Mouse (Mus musculus): ENCODE measurements around the gene Mpl. TPM values are rescaled to one million over a fixed set of nuclear protein-coding genes. Genes with fewer than 3 reads are reported as not detected.

Gene Mpl
- polyA plus RNA-seq, 1 experiment from 2014 or later = 0.64 TPM

DNA sequence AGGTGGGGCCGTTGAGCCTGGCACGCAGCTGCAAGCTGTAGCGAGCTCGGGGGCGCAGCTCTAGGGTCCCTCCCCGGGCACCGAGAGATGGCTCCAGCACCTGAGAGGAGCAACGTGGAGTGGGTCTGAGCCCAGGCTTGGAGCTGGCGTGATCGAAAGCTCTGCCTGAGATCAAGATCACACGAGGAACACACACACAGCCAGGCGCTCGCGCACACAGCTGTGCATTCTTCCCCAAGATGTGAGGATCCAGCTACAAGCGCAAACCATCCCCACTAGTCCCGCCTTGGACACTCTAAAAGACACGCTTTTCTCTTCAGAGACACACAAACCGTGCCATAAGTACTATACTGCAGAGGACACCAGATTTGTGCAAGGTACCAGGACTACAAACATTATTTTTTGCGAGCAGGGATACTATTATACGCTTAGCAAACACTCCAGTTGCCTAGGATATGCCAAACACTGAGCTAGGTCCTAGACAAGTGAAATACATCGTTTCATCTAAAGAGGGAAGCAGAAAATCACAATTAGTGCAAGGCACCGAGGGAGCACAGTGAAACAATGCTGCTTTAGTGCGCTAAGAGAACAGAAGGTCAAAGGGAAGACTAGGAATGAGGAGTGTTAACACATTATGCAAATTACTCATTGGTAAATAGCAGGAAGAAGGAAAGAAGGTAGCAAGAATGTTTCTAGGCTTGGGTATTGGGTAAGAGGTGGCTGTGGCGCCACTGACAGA is 10.7 kb downstream of the Mpl start:
- 29% methylated on average over 24 of the region's 24 CpGs for WGBS
- Histone ChIP-seq H3K27me3 (no peaks in the 10 kb centered on the region), H3K4me1 (peaks cover 6% of the 10 kb centered on the region), H3K4me3 (peak overlapping the region; percentile 37), H3K36me3 (no peaks in the 10 kb centered on the region), H3K27ac (no peak overlapping the region), H3K9me3 (no peaks in the 10 kb centered on the region), H3K9ac (peak overlapping the region; percentile 41), H3K4me2 (replicated peaks) (peak overlapping the region; percentile 65)
- peak; percentile 25; the same call in 1 of the 2 replicates for ATAC-seq (ENCODE audit: insufficient number of reproducible peaks, insufficient read depth, low FRiP score, low TSS enrichment)

DNA sequence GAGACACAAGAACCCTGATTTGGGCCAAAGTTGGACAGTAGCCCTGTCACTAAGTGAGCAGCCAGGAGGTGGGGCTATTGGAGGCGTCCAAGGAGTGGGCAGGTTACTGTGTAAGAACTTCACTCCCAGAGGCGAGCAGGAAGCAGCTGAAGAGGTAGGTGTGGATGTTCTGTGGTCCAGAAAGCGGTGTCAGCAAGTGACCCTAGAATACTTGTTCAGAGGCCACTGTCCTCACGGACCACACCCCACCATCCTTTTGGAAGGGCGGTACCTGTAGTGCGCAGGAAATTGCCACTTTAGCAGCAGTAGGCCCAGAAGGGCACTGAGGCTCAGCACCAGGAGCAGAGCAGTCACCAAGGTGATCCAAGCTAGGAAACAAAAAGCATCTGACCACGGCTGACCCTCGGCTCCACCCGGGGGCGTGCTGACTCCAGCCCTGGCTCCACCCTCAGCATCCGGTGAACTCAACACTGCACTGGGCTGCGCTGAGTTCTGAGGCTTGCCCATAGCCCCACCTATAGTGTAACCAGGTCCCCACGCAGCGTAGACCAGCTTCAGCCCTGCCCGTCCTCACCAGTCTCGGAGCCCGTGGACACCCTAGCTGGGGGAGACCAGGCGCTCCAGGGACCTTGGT is 11.4 kb downstream of the Mpl start:
- H3K36me3 ChIP-seq = no peaks in the 10 kb centered on the region
- H3K9me3 ChIP-seq = no peaks in the 10 kb centered on the region
- peak overlapping the region; percentile 41 for H3K9ac ChIP-seq
- H3K4me3 ChIP-seq = peak overlapping the region; percentile 37
- 15% methylated on average over 18 of the region's 18 CpGs for WGBS
- H3K27ac ChIP-seq = no peak overlapping the region
- H3K4me2 ChIP-seq (replicated peaks) = peak overlapping the region; percentile 65
- H3K27me3 ChIP-seq = no peaks in the 10 kb centered on the region
- peak; percentile 85 for ATAC-seq (ENCODE audit: insufficient number of reproducible peaks, insufficient read depth, low FRiP score, low TSS enrichment)
- peaks cover 6% of the 10 kb centered on the region for H3K4me1 ChIP-seq

DNA sequence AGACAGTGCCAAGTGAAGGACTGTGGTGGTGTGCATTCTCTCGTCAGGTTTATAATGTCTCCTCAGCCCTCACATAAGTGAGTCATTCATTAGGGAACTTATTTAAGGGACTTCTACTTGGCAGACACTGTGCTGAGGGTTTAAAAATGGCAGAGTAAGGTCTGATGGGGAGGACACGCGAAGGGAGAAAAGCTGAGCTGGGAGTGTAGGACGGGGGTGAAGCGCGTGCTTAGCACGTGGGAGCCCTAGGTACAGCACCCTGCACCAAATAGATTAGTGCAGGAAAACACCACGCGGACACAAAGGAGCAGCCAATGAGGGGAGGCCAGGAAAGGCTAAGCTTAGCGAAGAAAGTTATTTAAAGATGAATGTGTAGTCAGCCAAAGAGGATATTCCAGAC is 12.2 kb downstream of the Mpl start:
- Histone ChIP-seq H3K4me1 (peaks cover 6% of the 10 kb centered on the region), H3K9me3 (no peaks in the 10 kb centered on the region), H3K4me3 (no peak overlapping the region), H3K4me2 (replicated peaks) (no peak overlapping the region), H3K36me3 (no peaks in the 10 kb centered on the region), H3K27ac (no peak overlapping the region), H3K9ac (no peak overlapping the region), H3K27me3 (no peaks in the 10 kb centered on the region)
- no peak for ATAC-seq (ENCODE audit: insufficient number of reproducible peaks, insufficient read depth, low FRiP score, low TSS enrichment)
- 86% methylated on average over 10 of the region's 10 CpGs for whole genome bisulfite sequencing

DNA sequence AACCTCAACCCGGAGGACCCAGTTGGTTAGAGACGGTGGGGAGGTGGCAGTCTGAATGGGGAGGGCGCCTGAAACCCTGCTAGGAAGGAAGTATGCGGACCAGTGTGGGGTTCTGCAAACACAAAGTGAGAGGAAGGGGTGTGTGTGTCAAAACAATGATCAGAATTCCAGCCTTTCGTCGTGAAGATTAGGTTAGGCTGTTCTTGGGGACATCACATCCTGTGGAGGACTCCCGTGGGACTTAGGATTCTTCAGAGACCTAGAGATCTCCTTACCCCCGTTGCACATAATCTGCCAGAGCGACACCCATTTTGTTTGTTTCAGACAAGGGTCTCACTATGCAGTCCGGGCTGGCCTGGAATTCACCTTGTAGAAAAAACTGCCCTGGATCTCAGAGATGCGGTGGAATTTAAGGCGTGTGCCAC is 19.5 kb downstream of the Mpl start:
- Histone ChIP-seq H3K4me2 (replicated peaks) (peak overlapping the region; percentile 95), H3K27ac (peak overlapping the region; percentile 90), H3K4me3 (peak overlapping the region; percentile 76), H3K36me3 (peaks cover 28% of the 10 kb centered on the region), H3K9ac (peak overlapping the region; percentile 63), H3K4me1 (peaks cover 30% of the 10 kb centered on the region), H3K27me3 (no peaks in the 10 kb centered on the region), H3K9me3 (no peaks in the 10 kb centered on the region)
- no peak for ATAC-seq (ENCODE audit: insufficient number of reproducible peaks, insufficient read depth, low FRiP score, low TSS enrichment)
- WGBS = 6% methylated on average over 12 of the region's 12 CpGs

DNA sequence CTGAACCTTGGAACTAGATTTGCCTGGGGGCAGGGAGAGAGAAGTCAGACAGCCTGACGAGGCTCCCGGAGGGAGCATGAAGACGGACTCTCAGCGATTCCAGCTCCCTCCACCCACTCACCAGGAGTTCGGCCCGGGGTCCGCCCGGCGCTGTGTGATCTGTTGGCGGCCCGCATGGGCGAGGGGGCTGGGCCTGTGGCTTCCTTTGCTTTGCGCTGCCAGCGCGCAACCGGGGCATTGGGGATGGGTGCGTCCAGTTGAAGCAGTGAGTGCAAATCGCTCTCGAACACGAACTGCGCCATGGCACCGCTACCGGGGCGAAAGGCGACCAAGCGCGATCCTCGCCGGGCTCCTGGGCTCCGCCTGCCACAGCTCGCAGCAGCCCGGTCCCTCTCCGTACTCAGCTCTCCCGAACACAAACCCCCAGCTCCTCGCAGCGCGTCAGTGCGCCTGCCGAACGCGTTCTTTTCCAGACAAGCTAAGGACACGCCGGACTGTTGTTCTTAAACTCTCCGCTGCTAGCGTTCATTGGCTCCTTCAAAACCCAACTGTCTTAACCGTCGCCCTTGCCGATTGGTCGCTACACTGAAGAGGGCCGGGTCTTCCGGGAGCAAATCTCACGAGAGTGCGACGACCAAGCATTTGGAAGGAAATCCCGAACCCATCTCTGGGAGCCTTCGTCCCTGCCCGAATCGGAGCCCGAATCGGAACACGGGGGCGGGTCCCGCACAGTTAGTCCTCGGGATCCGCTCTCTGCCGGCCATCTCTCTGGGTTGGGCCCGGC is 20.3 kb downstream of the Mpl start, which contains the start of gene Cdc20:
Gene Cdc20 (minus strand): TSS at position 533 of the 784 bp plus-strand sequence.
- Histone ChIP-seq H3K27ac (peak within 1 kb of the TSS; percentile 90), H3K9me3 (no peaks in the 10 kb centered on the region), H3K4me2 (replicated peaks) (peak within 1 kb of the TSS; percentile 95), H3K4me3 (peak within 1 kb of the TSS; percentile 76), H3K36me3 (peaks cover 37% of the 10 kb centered on the region), H3K9ac (peak within 1 kb of the TSS; percentile 83), H3K4me1 (peaks cover 30% of the 10 kb centered on the region), H3K27me3 (no peaks in the 10 kb centered on the region)
- peak; percentile 94 for ATAC-seq (ENCODE audit: insufficient number of reproducible peaks, insufficient read depth, low FRiP score, low TSS enrichment)
- under 1% methylated on average over 67 of the region's 67 CpGs for WGBS

DNA sequence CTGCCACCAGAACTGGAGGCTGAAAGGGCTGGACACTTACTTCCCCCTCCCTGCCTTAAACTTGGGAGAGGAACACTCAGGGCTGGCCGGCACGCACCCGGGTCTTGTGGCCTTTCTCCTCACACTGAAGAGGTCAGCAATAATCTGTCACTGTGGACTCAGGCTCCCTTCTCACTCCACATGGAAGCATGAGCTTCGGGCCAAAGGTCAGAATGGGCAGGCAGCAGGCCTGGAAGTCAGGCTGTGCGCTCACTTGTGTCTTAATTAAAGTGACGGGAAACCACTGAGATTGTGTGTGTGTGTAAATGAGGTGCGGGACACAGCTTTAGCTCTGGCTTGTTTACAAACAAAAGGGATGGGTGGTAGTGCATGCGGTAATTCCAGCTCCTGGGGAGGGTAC is 25.0 kb downstream of the Mpl start:
- ATAC-seq (ENCODE audit: insufficient number of reproducible peaks, insufficient read depth, low FRiP score, low TSS enrichment) = no peak
- Histone ChIP-seq H3K4me1 (peaks cover 45% of the 10 kb centered on the region), H3K27me3 (no peaks in the 10 kb centered on the region), H3K27ac (no peak overlapping the region), H3K9ac (peak overlapping the region; percentile 15; the same call in 1 of the 2 replicates), H3K4me3 (no peak overlapping the region), H3K4me2 (replicated peaks) (no peak overlapping the region), H3K36me3 (peaks cover 48% of the 10 kb centered on the region), H3K9me3 (no peaks in the 10 kb centered on the region)
- 82% methylated on average over 8 of the region's 8 CpGs for WGBS

DNA sequence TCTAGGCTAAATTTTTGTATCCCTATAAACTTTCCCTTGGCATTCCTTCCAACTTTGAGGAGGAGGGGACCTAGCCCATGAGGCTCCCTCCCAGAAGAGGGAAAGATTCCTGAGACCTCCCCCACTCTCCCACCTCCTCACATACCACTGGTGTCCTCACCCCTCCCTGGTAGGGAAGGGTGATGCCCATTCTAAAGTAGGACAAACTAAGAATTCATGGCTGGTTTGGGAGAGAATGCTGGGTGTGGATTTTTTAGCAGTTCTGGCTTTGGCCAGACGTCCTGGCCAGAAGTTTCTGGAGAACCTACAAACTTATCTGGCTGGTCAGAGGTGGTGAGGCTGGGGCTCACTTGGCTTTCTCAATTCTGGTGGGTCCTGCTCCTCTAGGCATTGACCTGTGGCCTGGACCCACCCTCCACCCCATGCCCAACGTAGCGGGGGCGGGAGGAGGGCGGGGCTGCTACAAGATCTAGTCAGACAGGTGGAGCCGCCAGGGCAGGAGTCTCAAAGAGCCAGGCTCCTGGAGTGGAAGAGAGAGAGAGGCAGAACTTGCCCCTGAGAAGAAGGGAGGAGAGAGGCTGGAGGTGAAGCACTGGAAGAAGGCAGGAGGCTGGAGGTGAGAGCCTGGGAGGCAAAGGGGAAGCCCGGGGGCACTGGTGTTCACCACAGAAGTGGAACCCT is 28.0 kb downstream of the Mpl start:
- Histone ChIP-seq H3K27ac (peak overlapping the region; percentile 12; the same call in 1 of the 2 replicates), H3K4me3 (peak overlapping the region; percentile 69; the same call in 1 of the 2 replicates), H3K36me3 (peaks cover 34% of the 10 kb centered on the region), H3K9ac (no peak overlapping the region), H3K27me3 (no peaks in the 10 kb centered on the region), H3K9me3 (no peaks in the 10 kb centered on the region), H3K4me2 (replicated peaks) (peak overlapping the region; percentile 91; the same call in 1 of the 2 replicates), H3K4me1 (peaks cover 29% of the 10 kb centered on the region)
- 52% methylated on average over 7 of the region's 7 CpGs for WGBS
- no peak for ATAC-seq (ENCODE audit: insufficient number of reproducible peaks, insufficient read depth, low FRiP score, low TSS enrichment)

DNA sequence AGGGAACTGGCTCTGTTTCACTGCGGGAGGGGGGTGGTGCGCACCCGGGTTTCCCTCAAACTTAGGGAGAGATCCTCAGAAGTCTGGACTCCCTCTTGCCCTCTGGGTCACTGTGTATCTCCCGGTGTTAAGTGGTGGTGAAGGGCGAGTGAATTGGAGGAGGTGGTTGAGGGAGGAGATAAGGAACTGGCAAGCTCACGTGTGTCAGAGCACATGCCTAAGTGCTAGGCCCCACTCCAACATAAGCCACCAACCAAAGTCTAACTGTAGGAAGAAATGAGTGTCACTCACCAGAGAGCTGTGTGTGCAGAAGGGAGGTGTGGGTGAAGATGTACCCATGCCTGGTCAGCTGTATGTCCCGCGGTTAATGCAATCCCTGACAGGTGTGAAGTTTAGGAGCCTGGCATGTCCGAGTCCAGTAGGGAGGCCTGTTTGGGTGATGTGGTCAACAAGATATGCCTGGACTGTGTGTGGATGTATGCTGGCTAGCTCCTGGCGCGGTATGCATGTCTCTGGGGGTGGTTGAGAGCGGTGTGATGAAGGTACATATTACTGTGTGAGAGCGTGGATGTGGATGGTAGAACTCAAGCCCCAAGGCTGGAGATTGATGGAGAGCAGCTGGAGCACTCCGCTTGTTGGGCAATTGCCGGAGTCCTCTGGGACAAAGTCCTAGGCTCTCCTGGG is 28.6 kb downstream of the Mpl start:
- Histone ChIP-seq H3K36me3 (peaks cover 31% of the 10 kb centered on the region), H3K9me3 (no peaks in the 10 kb centered on the region), H3K4me3 (peak overlapping the region; percentile 69), H3K27ac (peak overlapping the region; percentile 80), H3K9ac (peak overlapping the region; percentile 73), H3K27me3 (no peaks in the 10 kb centered on the region), H3K4me1 (peaks cover 25% of the 10 kb centered on the region), H3K4me2 (replicated peaks) (peak overlapping the region; percentile 91)
- 48% methylated on average over 15 of the region's 15 CpGs for WGBS
- ATAC-seq (ENCODE audit: insufficient number of reproducible peaks, insufficient read depth, low FRiP score, low TSS enrichment) = no peak

DNA sequence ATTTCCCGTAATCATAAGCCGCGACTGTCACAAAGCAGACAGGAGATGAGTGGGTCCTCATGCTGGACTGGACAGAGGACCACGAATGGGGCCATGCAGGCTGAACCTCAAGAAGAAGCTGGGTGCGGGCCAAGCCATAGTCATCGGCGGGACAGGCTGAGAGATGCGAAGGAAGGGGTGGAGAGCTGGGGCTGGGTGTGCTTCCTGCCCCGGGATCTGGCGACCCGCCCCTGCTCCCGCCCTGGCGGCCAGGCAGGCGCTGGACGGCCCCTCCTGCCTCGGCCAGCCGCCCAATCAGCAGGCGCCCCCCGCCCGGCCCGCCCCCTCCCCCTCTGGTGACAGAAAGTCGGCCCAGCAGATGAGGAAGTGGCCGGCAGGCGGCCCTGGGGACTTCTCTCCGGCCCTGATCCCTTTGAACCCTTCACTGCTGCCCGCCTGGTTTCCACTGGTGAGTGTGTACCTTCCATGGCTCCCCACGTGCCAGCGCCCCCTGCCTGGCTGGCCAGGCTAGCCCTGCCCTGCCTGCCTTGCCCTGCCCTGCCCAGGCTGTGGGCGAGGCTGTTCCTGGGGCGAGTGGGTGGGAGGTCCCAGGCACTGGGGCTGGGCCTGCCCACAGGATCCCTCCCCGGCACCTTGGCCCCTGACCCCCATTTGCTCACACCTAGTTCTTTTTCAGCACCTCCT is 29.4 kb downstream of the Mpl start, which contains the start of gene Elovl1:
Gene Elovl1 (plus strand): TSS at position 326 of the 684 bp plus-strand sequence.
- H3K4me3 ChIP-seq = peak within 1 kb of the TSS; percentile 69
- no peaks in the 10 kb centered on the region for H3K27me3 ChIP-seq
- peak within 1 kb of the TSS; percentile 91 for H3K4me2 ChIP-seq (replicated peaks)
- peak within 1 kb of the TSS; percentile 80 for H3K27ac ChIP-seq
- ATAC-seq (ENCODE audit: insufficient number of reproducible peaks, insufficient read depth, low FRiP score, low TSS enrichment) = peak; percentile 95
- peak within 1 kb of the TSS; percentile 73 for H3K9ac ChIP-seq
- H3K9me3 ChIP-seq = no peaks in the 10 kb centered on the region
- WGBS = 0% methylated on average over 30 of the region's 31 CpGs
- H3K36me3 ChIP-seq = peaks cover 26% of the 10 kb centered on the region
- H3K4me1 ChIP-seq = peaks cover 25% of the 10 kb centered on the region

DNA sequence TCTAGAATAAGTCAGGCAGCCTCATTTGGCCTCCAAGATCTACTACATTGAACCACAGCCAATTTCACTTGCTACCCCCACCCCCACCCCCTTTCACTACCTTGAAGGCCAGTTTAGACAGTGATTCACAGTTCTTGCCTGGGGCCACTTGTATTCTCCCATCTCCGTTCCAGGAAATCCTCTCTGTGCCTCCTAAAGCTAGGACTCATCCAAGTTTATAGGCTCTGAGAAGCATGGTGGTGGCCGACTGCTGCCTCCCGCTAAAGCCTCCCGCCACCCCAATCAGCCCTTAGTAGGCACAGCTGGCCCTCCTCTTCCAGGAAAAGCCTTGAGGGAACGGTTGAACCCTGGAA is 29.9 kb downstream of the Mpl start:
- Histone ChIP-seq H3K4me3 (peak overlapping the region; percentile 69), H3K27ac (peak overlapping the region; percentile 80), H3K4me2 (replicated peaks) (peak overlapping the region; percentile 91), H3K36me3 (peaks cover 24% of the 10 kb centered on the region), H3K9me3 (no peaks in the 10 kb centered on the region), H3K27me3 (no peaks in the 10 kb centered on the region), H3K9ac (peak overlapping the region; percentile 73), H3K4me1 (peaks cover 25% of the 10 kb centered on the region)
- ATAC-seq (ENCODE audit: insufficient number of reproducible peaks, insufficient read depth, low FRiP score, low TSS enrichment) = no peak
- 3% methylated on average over 5 of the region's 5 CpGs for WGBS

Measured in embryonic facial prominence, embryonic 12.5 days (tissue).